Mouse (Mus musculus) macrophage (primary cell): ENCODE measurements around the gene Isg20l2. TPM values are rescaled to one million over a fixed set of nuclear protein-coding genes. Genes with fewer than 3 reads are reported as not detected.
"Not testable (repeated sequence)": the region's sequence is repeated elsewhere in the genome, so short reads cannot be mapped to it uniquely, and the experiment has no call there.

ENCODE experiments used
- H3K27ac ChIP-seq: fragments of 350-480 bp; formaldehyde crosslinking; 2 replicates; pipeline ENCODE4 v1.9.0; 2021
- H3K36me3 ChIP-seq: fragments of 350-480 bp; formaldehyde crosslinking; 2 replicates; pipeline ENCODE4 v1.9.0; 2021; ENCODE audit errors: inconsistent target
- H3K4me3 ChIP-seq: fragments of 350-480 bp; formaldehyde crosslinking; 2 replicates; pipeline ENCODE4 v1.9.0; 2021; ENCODE audit errors: inconsistent target
- H3K79me2 ChIP-seq: fragments of 350-480 bp; formaldehyde crosslinking; 2 replicates; pipeline ENCODE4 v1.9.0; 2021; ENCODE audit errors: inconsistent target
- WGBS: methylation state at CpG from one replicate; pipeline ENCODE4 v1.1.7; 2026; ENCODE audit warnings: inconsistent platforms; ENCODE audit not compliant: missing documents; 5-methylcytosine and 5-hydroxymethylcytosine counted together
- polyA plus RNA-seq: library from polyadenylated mRNA; stranded (reverse); fragments of 250-400 nt; gene quantifications from 3 replicates; pipeline ENCODE4 v1.2.4, GENCODE M21; 2018; ENCODE audit warnings: inconsistent platforms
- total RNA-seq, 78 experiments: library from RNA; depleted of rRNA; stranded (reverse); fragments of 250-400 nt; gene quantifications; 1 replicate in 9 of 78; 2 replicates in 24 of 78; 3 replicates in 43 of 78; 4 replicates in 2 of 78; pipeline ENCODE4 v1.2.4; 2018; ENCODE audit warnings: inconsistent platforms in 56 of 78

The Isg20l2 gene
- 10 to 100 TPM; 15.0 to 36.8 (median 25.7) TPM for total RNA-seq (2018; cell fraction: chromatin; rRNA removed)
- 10 to 100 TPM; 15.5 to 20.2 (median 18.4) TPM for total RNA-seq (2018; cell fraction: cytosol; rRNA removed)
- total RNA-seq (2018; cell fraction: nucleus; rRNA removed), result 10 to 100 TPM; 17.9 to 44.2 (median 28.2) TPM
- polyA plus RNA-seq, result 14.0 to 16.8 TPM (median 14.2 TPM) in 3 replicates

- Histone ChIP-seq H3K79me2 (peaks cover 72% of the 10 kb centered on the region), H3K4me3 (peak within 1 kb of the TSS; percentile 99), H3K27ac (peak within 1 kb of the TSS; percentile 64), H3K36me3 (peaks cover 43% of the 10 kb centered on the region)
- under 1% methylated on average over 26 of the region's 78 CpGs for WGBS
Measured at GRCm38 (mm10) chr3:87930078-87930795, at the start of gene Isg20l2, which contains the start of gene Rrnad1. Gene Isg20l2, plus strand, starts transcription at chr3:87930314. Gene Rrnad1, minus strand, starts transcription at chr3:87930717.

DNA sequence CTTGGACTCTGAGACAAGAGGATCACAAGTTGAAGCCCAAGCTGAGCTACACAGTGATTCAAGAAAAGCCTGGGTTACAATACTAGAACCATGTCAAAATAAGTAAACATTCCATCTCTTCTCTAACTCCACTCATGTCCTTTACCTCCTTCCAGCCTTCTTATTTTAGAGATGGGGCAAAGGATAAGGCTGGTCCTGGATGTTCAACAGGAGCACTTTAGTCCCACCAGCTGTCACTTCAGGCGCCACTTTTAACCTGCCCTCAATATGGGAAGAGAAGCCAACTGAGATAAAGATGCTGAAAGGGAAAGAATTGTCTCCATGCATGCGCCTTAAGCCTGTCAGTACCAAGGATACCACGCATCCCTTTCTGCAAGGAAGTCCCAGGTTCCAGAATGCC, 45.8 kb upstream of the Isg20l2 start:
- 10% methylated on average over 3 of the region's 3 CpGs for WGBS
- Histone ChIP-seq H3K4me3 (peak overlapping the region; percentile 84), H3K36me3 (no peaks in the 10 kb centered on the region; the same call in 1 of the 2 replicates), H3K27ac (0 out of 2 replicates have a peak overlapping the region, but pooled peaks have one; percentile 12), H3K79me2 (peaks cover 59% of the 10 kb centered on the region)

DNA sequence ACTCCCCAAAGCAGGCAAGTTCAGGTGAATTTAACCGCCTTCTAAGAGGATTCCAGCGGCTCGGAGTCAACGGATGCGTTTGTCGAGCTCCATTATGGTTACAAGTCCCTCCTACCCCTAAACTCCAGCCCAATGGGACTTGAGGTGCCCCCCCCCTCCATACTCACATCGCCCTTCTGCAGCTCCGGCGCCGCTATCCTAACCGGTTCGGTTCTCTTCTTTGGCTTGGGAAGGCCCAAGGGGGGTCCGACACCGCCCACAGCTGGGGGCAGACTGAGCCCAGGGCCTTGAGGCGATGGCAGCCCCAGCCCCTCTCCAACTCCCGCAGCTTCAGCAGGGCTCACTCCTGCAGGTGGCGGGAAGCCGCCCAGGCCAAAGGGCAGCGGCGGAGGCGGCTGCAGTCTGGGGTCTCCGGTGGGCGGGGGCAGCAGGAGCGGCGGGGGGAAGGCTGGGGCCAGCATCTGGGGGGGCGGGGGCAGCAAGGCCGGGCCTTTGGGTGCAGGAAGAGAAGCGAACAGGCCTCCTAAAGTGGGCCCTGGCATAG, 45.3 kb upstream of the Isg20l2 start:
- Histone ChIP-seq H3K36me3 (no peaks in the 10 kb centered on the region; the same call in 1 of the 2 replicates), H3K27ac (peak overlapping the region; percentile 68), H3K79me2 (peaks cover 55% of the 10 kb centered on the region), H3K4me3 (peak overlapping the region; percentile 84)
- under 1% methylated on average over 27 of the region's 28 CpGs for WGBS

GRCm38 (mm10) chr3:87885281-87886003, 44.7 kb upstream of the Isg20l2 start, which contains the start of gene Prcc:
Gene Prcc, minus strand, starts transcription at chr3:87885608.
- Histone ChIP-seq H3K79me2 (peaks cover 48% of the 10 kb centered on the region), H3K27ac (peak within 1 kb of the TSS; percentile 68), H3K36me3 (no peaks in the 10 kb centered on the region; the same call in 1 of the 2 replicates), H3K4me3 (peak within 1 kb of the TSS; percentile 84)
- WGBS, result under 1% methylated on average over 33 of the region's 33 CpGs

DNA sequence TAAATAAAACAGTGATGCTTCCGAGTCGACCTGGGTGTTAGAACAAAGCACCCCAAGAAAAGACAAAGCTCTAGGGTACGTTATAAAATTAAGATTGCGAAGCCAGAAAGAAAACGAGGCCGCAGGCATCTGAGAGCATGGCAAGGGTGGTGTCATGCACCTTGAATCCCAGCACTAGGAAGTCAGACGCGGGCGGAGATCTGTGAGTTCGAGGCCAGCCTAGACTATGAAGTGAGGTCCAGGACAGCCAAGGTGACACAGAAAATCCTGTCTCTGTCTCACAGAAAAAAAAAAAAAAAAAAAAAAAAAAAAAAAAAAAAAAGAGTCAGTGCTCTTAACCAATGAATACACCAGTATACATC, 44.1 kb upstream of the Isg20l2 start:
- WGBS, result 7% methylated on average over 10 of the region's 10 CpGs
- H3K36me3 ChIP-seq, result no peaks in the 10 kb centered on the region
- 0 out of 2 replicates have a peak overlapping the region, but pooled peaks have one; percentile 17 for H3K27ac ChIP-seq
- H3K4me3 ChIP-seq, result peak overlapping the region; percentile 84
- H3K79me2 ChIP-seq, result peaks cover 43% of the 10 kb centered on the region

DNA sequence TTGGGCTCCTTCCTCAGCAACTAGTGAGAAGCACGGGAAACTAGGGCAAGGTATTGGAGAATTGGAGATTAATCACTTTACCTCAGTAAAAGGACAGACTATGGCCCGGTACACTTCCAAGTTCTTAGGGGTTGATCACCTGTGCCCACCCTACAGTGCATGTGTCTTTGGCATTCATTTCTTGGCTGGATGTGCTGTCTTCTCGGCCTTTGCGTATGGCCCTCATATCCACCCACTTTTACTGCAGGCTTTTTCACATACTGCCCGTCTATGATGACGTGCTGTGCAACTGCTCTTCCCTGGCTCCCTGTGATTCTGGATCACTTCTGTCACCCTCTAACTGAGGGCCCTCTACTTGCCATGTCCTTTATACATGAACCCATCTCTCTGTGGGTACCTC, 43.7 kb upstream of the Isg20l2 start:
- Histone ChIP-seq H3K79me2 (peaks cover 38% of the 10 kb centered on the region), H3K36me3 (no peaks in the 10 kb centered on the region), H3K27ac (no peak overlapping the region), H3K4me3 (peak overlapping the region; percentile 84)
- 96% methylated on average over 6 of the region's 6 CpGs for WGBS

- not testable (repeated sequence) for H3K27ac ChIP-seq, H3K36me3 ChIP-seq, H3K4me3 ChIP-seq
- WGBS, result 78% methylated on average over 4 of the region's 4 CpGs
- H3K79me2 ChIP-seq, result peaks cover 28% of the 10 kb centered on the region
Measured at GRCm38 (mm10) chr3:87887400-87887799, 42.7 kb upstream of the Isg20l2 start.

GRCm38 (mm10) chr3:87891481-87891880, 38.6 kb upstream of the Isg20l2 start:
- H3K4me3 ChIP-seq, result no peak overlapping the region
- no peak overlapping the region for H3K27ac ChIP-seq
- no peaks in the 10 kb centered on the region for H3K36me3 ChIP-seq
- H3K79me2 ChIP-seq, result no peaks in the 10 kb centered on the region
- WGBS, result 73% methylated on average over 3 of the region's 3 CpGs

GRCm38 (mm10) chr3:87893367-87893905, 36.7 kb upstream of the Isg20l2 start:
- no peak overlapping the region for H3K27ac ChIP-seq
- H3K36me3 ChIP-seq, result no peaks in the 10 kb centered on the region
- H3K4me3 ChIP-seq, result no peak overlapping the region
- H3K79me2 ChIP-seq, result no peaks in the 10 kb centered on the region
- 93% methylated on average over 3 of the region's 3 CpGs for WGBS

DNA sequence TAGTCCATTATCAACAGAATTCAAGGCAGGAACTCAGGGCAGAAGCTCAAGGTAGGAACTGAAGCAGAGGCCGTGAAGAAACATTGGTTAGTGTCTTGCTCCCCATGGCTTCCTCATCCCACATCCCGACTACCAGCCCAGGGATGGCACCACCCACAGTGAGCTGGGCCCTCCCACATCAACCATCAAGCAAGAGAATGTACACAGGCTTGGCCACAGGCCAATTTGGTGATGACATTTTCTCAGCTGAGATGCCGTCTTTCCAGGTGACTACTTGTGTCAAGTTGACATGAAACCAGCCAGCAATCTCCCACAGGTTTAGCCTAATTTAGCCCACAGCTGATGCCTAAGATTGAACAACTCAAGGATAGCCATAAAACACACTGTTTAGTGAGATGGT, 30.8 kb upstream of the Isg20l2 start:
- Histone ChIP-seq H3K36me3 (no peaks in the 10 kb centered on the region), H3K79me2 (no peaks in the 10 kb centered on the region), H3K4me3 (no peak overlapping the region), H3K27ac (no peak overlapping the region)
- WGBS, result 84% methylated on average over 3 of the region's 3 CpGs

GRCm38 (mm10) chr3:87899776-87900175, 30.3 kb upstream of the Isg20l2 start:
- no peaks in the 10 kb centered on the region for H3K36me3 ChIP-seq
- H3K79me2 ChIP-seq, result no peaks in the 10 kb centered on the region
- WGBS, result 100% methylated on average over 1 of the region's 3 CpGs
- no peak overlapping the region for H3K27ac ChIP-seq
- no peak overlapping the region for H3K4me3 ChIP-seq

DNA sequence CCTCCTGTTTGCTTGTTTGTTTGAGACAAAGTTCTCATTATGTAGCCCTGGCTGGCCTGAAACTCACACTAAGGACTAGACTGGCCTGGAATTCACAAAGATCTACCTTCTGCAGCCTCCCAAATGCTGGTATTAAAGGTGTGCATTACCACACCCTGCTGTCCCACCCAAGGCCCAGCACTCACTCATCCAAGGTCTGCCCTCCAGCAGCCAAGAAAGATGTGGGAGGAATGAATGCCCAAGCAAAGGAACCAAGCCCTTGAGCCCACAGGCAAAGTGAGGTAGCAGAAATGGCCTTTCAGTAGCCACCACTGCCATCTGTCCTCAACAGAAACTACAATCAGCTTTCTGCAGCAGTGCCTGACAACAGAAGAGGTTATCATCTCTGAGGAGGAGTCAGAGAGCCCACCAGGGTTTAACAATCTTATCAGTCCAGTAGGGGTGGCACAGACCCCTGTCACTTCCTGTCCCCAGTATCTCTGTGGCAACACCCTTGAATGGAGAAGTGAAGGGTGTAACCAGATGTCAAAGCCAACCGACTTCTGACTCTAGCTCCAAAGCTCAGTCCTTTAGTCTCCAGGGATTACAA, 29.0 kb upstream of the Isg20l2 start:
- Histone ChIP-seq H3K79me2 (no peaks in the 10 kb centered on the region), H3K36me3 (no peaks in the 10 kb centered on the region), H3K27ac (no peak overlapping the region), H3K4me3 (no peak overlapping the region)
- WGBS, result 0% methylated on average over 1 of the region's 1 CpGs

DNA sequence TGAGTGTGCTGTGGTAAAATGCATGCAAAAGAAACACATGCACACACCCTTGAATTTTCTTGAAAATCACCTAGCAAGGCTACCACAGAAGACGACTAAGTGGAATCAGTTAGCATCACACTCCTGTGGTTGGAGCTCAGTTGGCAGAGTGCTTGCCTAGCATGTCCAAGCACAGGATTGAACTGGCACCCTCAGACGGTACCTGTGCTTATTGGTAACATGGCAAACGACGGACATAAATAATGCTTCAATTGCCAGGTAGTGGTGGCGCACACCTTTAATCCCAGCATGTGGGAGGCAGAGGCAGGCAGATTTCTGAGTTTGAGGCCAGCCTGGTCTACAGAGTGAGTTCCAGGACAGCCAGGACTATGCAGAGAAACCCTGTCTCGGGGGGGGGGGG, 28.2 kb upstream of the Isg20l2 start:
- H3K4me3 ChIP-seq, H3K36me3 ChIP-seq, H3K27ac ChIP-seq, H3K79me2 ChIP-seq: not testable (repeated sequence)
- 69% methylated on average over 5 of the region's 6 CpGs for WGBS

- Histone ChIP-seq H3K4me3 (no peak overlapping the region), H3K36me3 (no peaks in the 10 kb centered on the region), H3K79me2 (peaks cover 21% of the 10 kb centered on the region), H3K27ac (no peak overlapping the region)
- WGBS, result 100% methylated on average over 3 of the region's 5 CpGs
Measured at GRCm38 (mm10) chr3:87903821-87904220, 26.3 kb upstream of the Isg20l2 start.
